Mouse (Mus musculus): Measurements from ENCODE around the gene Glce.

Gene Glce

GRCm38 (mm10) chr9:62122508-62123215, at the start of gene Glce:
Gene Glce, minus strand, starts transcription at chr9:62122655.
- no peak for TF ChIP-seq GATA4 (IDR thresholded peaks at IDR 0.05; ENCODE audit: insufficient replicate concordance, low read length)

GRCm38 (mm10) chr9:62172239-62172638, 49.8 kb upstream of the Glce start:
- TF ChIP-seq GATA4 (IDR thresholded peaks at IDR 0.05; ENCODE audit: insufficient replicate concordance, low read length): no peak

- no peak for TF ChIP-seq GATA4 (IDR thresholded peaks at IDR 0.05; ENCODE audit: insufficient replicate concordance, low read length)
These were observed 48.5 kb upstream of the Glce start for GRCm38 (mm10) chr9:62170921-62171320.

DNA sequence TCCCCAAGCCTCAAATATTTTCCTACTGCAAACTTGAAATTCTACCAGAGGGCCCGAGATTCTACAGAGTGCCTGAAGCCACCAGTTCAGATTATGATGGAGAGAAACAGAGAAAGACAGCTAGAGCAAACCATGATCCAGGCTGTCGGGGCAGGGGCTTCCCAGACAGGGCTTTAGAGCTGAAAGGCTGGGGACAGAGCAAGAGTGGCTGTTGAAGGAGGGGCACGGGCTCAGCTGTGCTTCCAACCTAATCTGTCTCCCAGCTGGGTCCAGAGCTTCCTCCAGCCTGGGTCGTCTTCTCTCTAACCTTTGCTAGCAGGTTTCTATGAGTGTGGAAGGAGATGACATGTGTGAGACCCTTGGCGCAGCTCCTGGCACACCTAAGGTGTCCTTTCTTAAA, 44.2 kb upstream of the Glce start:
- no peak for TF ChIP-seq GATA4 (IDR thresholded peaks at IDR 0.05; ENCODE audit: insufficient replicate concordance, low read length)

- no peak for TF ChIP-seq GATA4 (IDR thresholded peaks at IDR 0.05; ENCODE audit: insufficient replicate concordance, low read length)
These were observed 43.7 kb upstream of the Glce start for GRCm38 (mm10) chr9:62166186-62166585.

- no peak for TF ChIP-seq GATA4 (IDR thresholded peaks at IDR 0.05; ENCODE audit: insufficient replicate concordance, low read length)
These were observed 40.4 kb upstream of the Glce start for GRCm38 (mm10) chr9:62162889-62163291.

- TF ChIP-seq GATA4 (IDR thresholded peaks at IDR 0.05; ENCODE audit: insufficient replicate concordance, low read length): 0 out of 2 replicates have a peak, but pooled peaks have one; percentile 11
These were observed 38.3 kb upstream of the Glce start for GRCm38 (mm10) chr9:62160788-62161187.

DNA sequence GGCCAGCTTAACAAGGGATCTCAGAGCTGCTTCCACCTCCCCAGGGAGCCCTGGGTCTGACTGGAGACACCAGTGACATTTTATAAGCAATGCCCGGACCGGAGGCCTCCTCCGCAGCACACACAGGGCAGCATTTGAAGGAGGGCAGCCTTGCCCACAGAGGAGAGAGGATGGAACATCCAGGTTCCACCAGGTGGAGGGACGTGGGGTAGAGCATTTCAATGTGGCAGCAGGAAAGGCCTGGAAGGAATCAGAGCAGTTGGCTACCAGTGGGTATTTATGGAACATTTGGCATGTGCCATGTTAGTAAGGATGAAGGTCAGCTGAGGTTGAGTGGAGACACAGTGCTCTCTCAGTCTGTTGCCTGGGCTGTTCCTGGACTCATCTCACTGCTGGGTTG, 36.3 kb upstream of the Glce start:
- TF ChIP-seq GATA4 (IDR thresholded peaks at IDR 0.05; ENCODE audit: insufficient replicate concordance, low read length): no peak

GRCm38 (mm10) chr9:62155821-62156220, 33.4 kb upstream of the Glce start:
- no peak for TF ChIP-seq GATA4 (IDR thresholded peaks at IDR 0.05; ENCODE audit: insufficient replicate concordance, low read length)

- TF ChIP-seq GATA4 (IDR thresholded peaks at IDR 0.05; ENCODE audit: insufficient replicate concordance, low read length): no peak
These were observed 32.9 kb upstream of the Glce start for GRCm38 (mm10) chr9:62155400-62155799.

DNA sequence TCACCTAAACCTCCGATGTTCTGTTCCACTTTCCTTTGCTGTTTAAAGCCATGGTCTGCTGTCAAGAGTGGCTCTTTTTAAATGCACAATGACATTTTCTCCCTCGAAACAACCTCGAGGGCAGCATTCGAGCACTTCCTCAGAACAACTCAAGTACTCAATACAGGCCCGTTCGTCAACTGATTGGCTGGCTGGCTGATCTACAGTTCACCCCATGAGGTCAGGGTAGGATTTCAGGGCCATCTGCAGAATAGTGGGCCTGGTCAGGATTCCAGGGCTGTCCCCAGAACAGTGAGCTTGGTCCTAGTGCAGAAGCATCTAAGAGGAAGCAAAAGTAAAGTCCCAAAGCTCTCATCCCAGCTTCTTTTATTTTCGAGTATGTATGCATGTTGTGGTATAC, 32.5 kb upstream of the Glce start:
- no peak for TF ChIP-seq GATA4 (IDR thresholded peaks at IDR 0.05; ENCODE audit: insufficient replicate concordance, low read length)

DNA sequence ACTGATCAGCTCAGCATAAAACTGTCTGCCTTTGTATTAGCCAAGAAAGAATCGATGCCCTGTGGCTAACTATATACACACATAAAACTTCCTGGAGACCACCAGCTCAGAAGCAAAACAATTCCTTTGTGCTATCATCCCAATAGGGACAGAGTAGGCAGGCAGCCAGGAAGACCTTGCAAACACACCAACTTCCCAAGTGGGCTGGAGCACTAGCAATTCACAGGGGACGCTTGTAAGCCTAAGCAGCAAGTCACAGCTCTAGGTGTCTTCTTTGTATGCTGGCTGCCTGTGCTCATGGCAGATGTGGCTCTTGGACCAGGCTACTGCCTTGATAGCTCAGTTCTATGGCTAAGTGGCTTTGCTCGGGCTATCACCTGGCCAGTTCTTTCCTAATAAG, 32.1 kb upstream of the Glce start:
- TF ChIP-seq GATA4 (IDR thresholded peaks at IDR 0.05; ENCODE audit: insufficient replicate concordance, low read length): no peak

GRCm38 (mm10) chr9:62153263-62153662, 30.8 kb upstream of the Glce start:
- TF ChIP-seq GATA4 (IDR thresholded peaks at IDR 0.05; ENCODE audit: insufficient replicate concordance, low read length): no peak

- no peak for TF ChIP-seq GATA4 (IDR thresholded peaks at IDR 0.05; ENCODE audit: insufficient replicate concordance, low read length)
These were observed 30.1 kb upstream of the Glce start for GRCm38 (mm10) chr9:62152506-62152905.

DNA sequence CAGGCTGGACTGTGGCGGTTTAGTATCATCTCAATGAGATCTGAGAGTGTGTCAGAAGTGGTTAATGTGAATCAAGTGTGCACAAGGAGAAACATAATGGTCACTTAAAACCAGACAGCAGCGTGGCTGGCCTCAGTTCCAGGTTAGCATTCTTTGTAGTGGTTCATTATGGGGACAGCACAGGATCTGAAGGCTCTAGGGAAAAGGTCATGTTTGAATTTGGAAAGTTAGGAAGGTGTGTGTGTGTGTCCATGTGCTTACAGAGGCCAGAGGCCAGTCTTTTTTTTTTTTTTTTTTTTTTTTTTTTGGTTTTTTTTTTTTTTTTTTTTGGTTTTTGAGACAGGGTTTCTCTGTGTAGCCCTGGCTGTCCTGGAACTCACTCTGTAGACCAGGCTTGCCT, 22.7 kb upstream of the Glce start:
- no peak for TF ChIP-seq GATA4 (IDR thresholded peaks at IDR 0.05; ENCODE audit: insufficient replicate concordance, low read length)

GRCm38 (mm10) chr9:62143428-62143827, 21.0 kb upstream of the Glce start:
- no peak for TF ChIP-seq GATA4 (IDR thresholded peaks at IDR 0.05; ENCODE audit: insufficient replicate concordance, low read length)

DNA sequence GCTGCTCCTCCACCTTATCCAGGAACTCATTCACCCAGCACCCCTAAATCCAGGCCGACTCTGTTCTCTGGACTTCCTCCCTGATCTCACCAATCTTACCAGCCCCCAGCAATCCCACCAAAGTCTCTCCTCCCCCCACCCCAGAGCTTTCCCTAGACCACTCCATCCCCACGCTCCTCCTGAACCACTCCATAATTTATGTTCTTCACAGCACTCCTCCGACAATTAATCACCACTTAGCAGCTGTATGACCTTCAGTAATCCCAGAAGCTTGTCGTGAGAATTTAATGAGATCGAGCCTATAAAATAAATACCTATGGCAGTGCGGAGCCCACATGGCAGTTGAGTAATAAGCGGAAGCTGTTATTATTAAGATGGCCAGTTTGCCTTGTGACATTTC, 16.6 kb upstream of the Glce start:
- TF ChIP-seq GATA4 (IDR thresholded peaks at IDR 0.05; ENCODE audit: insufficient replicate concordance, low read length): no peak
